Mouse (Mus musculus): ENCODE results near the gene Pcdh15. TPM values are rescaled to one million over a fixed set of nuclear protein-coding genes. Genes with fewer than 3 reads are reported as not detected.

The Pcdh15 gene
- polyA plus RNA-seq, 1 experiment from 2014 or later, result 14.9 TPM

- 75% methylated on average over 5 of the region's 5 CpGs for WGBS
- no peak overlapping the region for H3K27ac ChIP-seq
- no peak overlapping the region for H3K4me2 ChIP-seq (replicated peaks)
- no peak for DNase-seq (ENCODE audit: low spot score)
- H3K4me3 ChIP-seq (replicated peaks; ENCODE audit: low read length), result no peak overlapping the region
- H3K9me3 ChIP-seq (ENCODE audit: control insufficient read depth, low read length), result no peaks in the 10 kb centered on the region
- no peak for ATAC-seq (ENCODE audit: low FRiP score)
- H3K4me1 ChIP-seq (replicated peaks; ENCODE audit: control insufficient read depth, insufficient read depth, low read length), result no peaks in the 10 kb centered on the region
- no peaks in the 10 kb centered on the region for H3K36me3 ChIP-seq (replicated peaks; ENCODE audit: control insufficient read depth, insufficient read depth)
- H3K9ac ChIP-seq, result no peak overlapping the region
- no peaks in the 10 kb centered on the region for H3K27me3 ChIP-seq (ENCODE audit: control insufficient read depth, insufficient read depth, low read length)
Observed at GRCm38 (mm10) chr10:73700519-73701286, 601.6 kb downstream of the Pcdh15 start.

DNA sequence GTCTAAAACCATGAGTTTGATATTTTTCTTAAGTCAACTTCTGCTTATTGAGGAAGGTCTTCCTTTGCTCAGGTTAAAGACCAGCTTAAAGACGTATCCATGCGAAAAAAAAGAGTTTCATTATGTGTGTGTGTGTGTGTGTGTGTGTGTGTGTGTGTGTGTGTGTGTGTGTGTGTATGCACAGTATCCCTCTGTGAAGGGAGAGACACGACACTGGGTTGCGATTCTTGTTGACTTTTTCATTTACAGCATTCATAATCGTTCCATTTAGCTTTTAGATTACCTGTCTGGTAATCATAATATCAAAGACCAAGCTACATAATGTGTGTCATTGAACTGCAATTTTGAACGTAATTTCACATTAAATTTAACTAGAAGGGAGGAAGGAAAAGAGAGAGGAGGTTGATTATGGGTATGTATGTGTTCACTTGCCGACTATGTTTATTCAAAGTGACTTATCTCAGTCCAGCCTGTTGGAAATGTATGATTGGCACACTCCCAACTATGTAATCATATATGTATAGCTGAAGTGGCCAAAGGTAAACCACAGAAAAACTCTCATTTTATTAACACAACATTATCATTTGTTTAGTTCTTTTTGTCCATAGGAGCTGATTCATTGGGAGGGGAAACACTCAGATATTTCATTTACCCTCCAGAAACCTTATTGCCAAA, 626.6 kb downstream of the Pcdh15 start:
- Histone ChIP-seq H3K4me2 (replicated peaks) (no peak overlapping the region), H3K4me1 (replicated peaks; ENCODE audit: control insufficient read depth, insufficient read depth, low read length) (no peaks in the 10 kb centered on the region), H3K4me3 (replicated peaks; ENCODE audit: low read length) (no peak overlapping the region), H3K27ac (no peak overlapping the region), H3K36me3 (replicated peaks; ENCODE audit: control insufficient read depth, insufficient read depth) (no peaks in the 10 kb centered on the region), H3K27me3 (ENCODE audit: control insufficient read depth, insufficient read depth, low read length) (no peaks in the 10 kb centered on the region), H3K9me3 (ENCODE audit: control insufficient read depth, low read length) (no peaks in the 10 kb centered on the region), H3K9ac (no peak overlapping the region)
- 86% methylated on average over 7 of the region's 7 CpGs for WGBS
- no peak for ATAC-seq (ENCODE audit: low FRiP score)
- no peak for DNase-seq (ENCODE audit: low spot score)

DNA sequence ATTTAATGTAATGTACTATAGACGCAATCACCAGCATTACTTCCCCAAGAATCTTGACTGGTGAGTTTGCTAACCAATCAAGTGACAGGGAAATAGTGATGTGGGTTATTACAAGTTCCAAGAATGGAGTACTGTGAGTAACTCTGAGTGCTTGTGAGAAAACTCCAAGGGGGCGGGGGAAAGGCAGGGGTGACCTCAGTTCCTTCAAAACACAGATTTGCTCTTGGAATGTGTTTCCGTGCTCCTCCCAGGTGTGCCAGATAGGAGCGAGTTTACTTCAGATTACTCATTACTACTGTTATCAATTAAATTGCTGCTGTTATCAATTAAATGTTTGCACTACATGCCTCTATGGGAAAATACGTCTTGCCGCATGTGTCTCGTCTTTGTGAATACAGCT, 634.1 kb downstream of the Pcdh15 start:
- DNase-seq (ENCODE audit: low spot score), result no peak
- Histone ChIP-seq H3K9me3 (ENCODE audit: control insufficient read depth, low read length) (no peaks in the 10 kb centered on the region), H3K36me3 (replicated peaks; ENCODE audit: control insufficient read depth, insufficient read depth) (no peaks in the 10 kb centered on the region), H3K4me1 (replicated peaks; ENCODE audit: control insufficient read depth, insufficient read depth, low read length) (no peaks in the 10 kb centered on the region), H3K27me3 (ENCODE audit: control insufficient read depth, insufficient read depth, low read length) (no peaks in the 10 kb centered on the region), H3K4me3 (replicated peaks; ENCODE audit: low read length) (no peak overlapping the region), H3K9ac (no peak overlapping the region), H3K4me2 (replicated peaks) (no peak overlapping the region), H3K27ac (no peak overlapping the region)
- no peak for ATAC-seq (ENCODE audit: low FRiP score)
- WGBS, result 92% methylated on average over 7 of the region's 7 CpGs

DNA sequence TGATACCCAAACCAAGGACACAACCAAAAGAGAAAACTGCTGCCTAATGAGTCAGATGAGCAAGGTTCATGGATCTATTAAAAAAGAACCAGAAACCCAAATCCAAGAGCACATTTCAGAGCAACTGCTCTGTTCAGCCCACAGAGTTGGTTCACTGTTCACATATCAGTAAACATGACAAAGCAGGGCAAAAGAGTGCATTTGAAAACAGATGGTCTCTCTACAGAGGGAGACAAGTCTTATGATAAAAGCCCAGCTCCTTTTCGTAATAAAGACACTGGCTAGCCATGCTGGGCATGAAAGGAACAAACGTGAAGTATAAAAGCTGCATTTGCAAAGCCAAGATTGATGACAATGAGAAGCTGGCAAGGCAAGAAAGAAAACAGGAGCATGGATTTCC, 649.9 kb downstream of the Pcdh15 start:
- H3K9ac ChIP-seq, result no peak overlapping the region
- H3K27ac ChIP-seq, result no peak overlapping the region
- ATAC-seq (ENCODE audit: low FRiP score) (no peak), DNase-seq (ENCODE audit: low spot score) (no peak)
- WGBS, result 14% methylated on average over 2 of the region's 2 CpGs
- H3K4me3 ChIP-seq (replicated peaks; ENCODE audit: low read length), result no peak overlapping the region
- no peaks in the 10 kb centered on the region for H3K36me3 ChIP-seq (replicated peaks; ENCODE audit: control insufficient read depth, insufficient read depth)
- no peaks in the 10 kb centered on the region for H3K27me3 ChIP-seq (ENCODE audit: control insufficient read depth, insufficient read depth, low read length)
- H3K4me2 ChIP-seq (replicated peaks), result no peak overlapping the region
- H3K4me1 ChIP-seq (replicated peaks; ENCODE audit: control insufficient read depth, insufficient read depth, low read length), result no peaks in the 10 kb centered on the region
- no peaks in the 10 kb centered on the region for H3K9me3 ChIP-seq (ENCODE audit: control insufficient read depth, low read length)

DNA sequence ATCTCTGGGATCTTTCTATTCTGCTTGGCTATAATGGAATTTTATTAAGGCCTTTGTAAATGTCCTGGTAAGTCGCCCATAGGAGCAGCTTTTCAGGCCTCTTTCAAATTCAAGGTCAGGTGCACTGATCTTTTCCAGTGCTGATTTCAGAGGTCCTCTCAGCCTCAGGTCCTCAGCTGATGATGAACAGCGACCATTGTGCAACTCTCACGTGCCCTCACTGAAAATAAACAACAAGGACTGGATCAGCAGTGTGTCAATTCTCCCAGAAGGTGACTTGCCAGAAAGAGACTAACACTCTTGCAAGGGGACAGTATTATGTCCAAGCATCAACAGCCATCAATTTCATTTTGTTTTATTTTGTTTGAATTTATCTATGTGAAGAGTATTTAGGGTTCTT, 654.7 kb downstream of the Pcdh15 start:
- H3K9me3 ChIP-seq (ENCODE audit: control insufficient read depth, low read length), result no peaks in the 10 kb centered on the region
- no peaks in the 10 kb centered on the region for H3K4me1 ChIP-seq (replicated peaks; ENCODE audit: control insufficient read depth, insufficient read depth, low read length)
- no peak overlapping the region for H3K4me3 ChIP-seq (replicated peaks; ENCODE audit: low read length)
- WGBS, result 54% methylated on average over 3 of the region's 3 CpGs
- no peaks in the 10 kb centered on the region for H3K36me3 ChIP-seq (replicated peaks; ENCODE audit: control insufficient read depth, insufficient read depth)
- H3K4me2 ChIP-seq (replicated peaks), result no peak overlapping the region
- no peak for DNase-seq (ENCODE audit: low spot score)
- no peak overlapping the region for H3K9ac ChIP-seq
- H3K27me3 ChIP-seq (ENCODE audit: control insufficient read depth, insufficient read depth, low read length), result no peaks in the 10 kb centered on the region
- ATAC-seq (ENCODE audit: low FRiP score), result no peak
- H3K27ac ChIP-seq, result no peak overlapping the region

DNA sequence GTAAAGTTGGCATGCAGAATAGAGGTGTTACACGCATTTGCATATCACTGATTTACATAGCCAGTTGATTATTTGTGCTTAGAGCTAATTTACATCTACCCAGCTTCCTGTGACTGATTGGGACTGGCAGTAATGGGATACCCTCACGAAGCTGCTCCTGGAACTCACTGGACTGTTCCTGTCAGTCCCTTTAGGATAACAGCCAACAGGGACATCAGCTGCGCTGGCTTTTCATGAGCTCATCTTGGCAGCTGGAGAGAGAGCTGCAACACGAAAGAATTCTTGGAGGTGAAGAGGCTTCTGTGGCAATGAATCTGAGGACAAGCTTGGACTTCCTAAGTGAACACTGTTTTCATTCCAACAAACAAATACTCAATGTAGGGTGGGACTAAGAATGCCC, 683.8 kb downstream of the Pcdh15 start:
- H3K36me3 ChIP-seq (replicated peaks; ENCODE audit: control insufficient read depth, insufficient read depth), result no peaks in the 10 kb centered on the region
- no peak overlapping the region for H3K4me2 ChIP-seq (replicated peaks)
- ATAC-seq (ENCODE audit: low FRiP score) (no peak), DNase-seq (ENCODE audit: low spot score) (no peak)
- H3K9ac ChIP-seq, result no peak overlapping the region
- H3K27ac ChIP-seq, result no peak overlapping the region
- H3K27me3 ChIP-seq (ENCODE audit: control insufficient read depth, insufficient read depth, low read length), result no peaks in the 10 kb centered on the region
- H3K4me1 ChIP-seq (replicated peaks; ENCODE audit: control insufficient read depth, insufficient read depth, low read length), result no peaks in the 10 kb centered on the region
- H3K4me3 ChIP-seq (replicated peaks; ENCODE audit: low read length), result no peak overlapping the region
- no peaks in the 10 kb centered on the region for H3K9me3 ChIP-seq (ENCODE audit: control insufficient read depth, low read length)
- WGBS, result 41% methylated on average over 4 of the region's 4 CpGs

GRCm38 (mm10) chr10:73788163-73788562, 689.0 kb downstream of the Pcdh15 start:
- 54% methylated on average over 3 of the region's 3 CpGs for WGBS
- H3K27ac ChIP-seq, result no peak overlapping the region
- ATAC-seq (ENCODE audit: low FRiP score), result no peak

GRCm38 (mm10) chr10:73805069-73805468, 705.9 kb downstream of the Pcdh15 start:
- Histone ChIP-seq H3K9ac (no peak overlapping the region), H3K27ac (no peak overlapping the region), H3K36me3 (replicated peaks; ENCODE audit: control insufficient read depth, insufficient read depth) (no peaks in the 10 kb centered on the region), H3K4me3 (replicated peaks; ENCODE audit: low read length) (no peak overlapping the region), H3K4me1 (replicated peaks; ENCODE audit: control insufficient read depth, insufficient read depth, low read length) (no peaks in the 10 kb centered on the region), H3K9me3 (ENCODE audit: control insufficient read depth, low read length) (no peaks in the 10 kb centered on the region), H3K27me3 (ENCODE audit: control insufficient read depth, insufficient read depth, low read length) (no peaks in the 10 kb centered on the region), H3K4me2 (replicated peaks) (no peak overlapping the region)
- DNase-seq (ENCODE audit: low spot score), result no peak
- WGBS, result 87% methylated on average over 4 of the region's 4 CpGs
- no peak for ATAC-seq (ENCODE audit: low FRiP score)

More at GRCm38 (mm10) chr10:73788163-73788562, 689.0 kb downstream of the Pcdh15 start:
- no peak overlapping the region for H3K9ac ChIP-seq
- no peaks in the 10 kb centered on the region for H3K9me3 ChIP-seq (ENCODE audit: control insufficient read depth, low read length)
- no peak for DNase-seq (ENCODE audit: low spot score)
- H3K36me3 ChIP-seq (replicated peaks; ENCODE audit: control insufficient read depth, insufficient read depth), result no peaks in the 10 kb centered on the region
- H3K27me3 ChIP-seq (ENCODE audit: control insufficient read depth, insufficient read depth, low read length), result no peaks in the 10 kb centered on the region
- no peaks in the 10 kb centered on the region for H3K4me1 ChIP-seq (replicated peaks; ENCODE audit: control insufficient read depth, insufficient read depth, low read length)
- H3K4me3 ChIP-seq (replicated peaks; ENCODE audit: low read length), result no peak overlapping the region
- no peak overlapping the region for H3K4me2 ChIP-seq (replicated peaks)

GRCm38 (mm10) chr10:73812311-73812710, 713.2 kb downstream of the Pcdh15 start:
- Histone ChIP-seq H3K27ac (no peak overlapping the region), H3K9me3 (ENCODE audit: control insufficient read depth, low read length) (no peaks in the 10 kb centered on the region), H3K27me3 (ENCODE audit: control insufficient read depth, insufficient read depth, low read length) (no peaks in the 10 kb centered on the region), H3K4me2 (replicated peaks) (no peak overlapping the region), H3K4me3 (replicated peaks; ENCODE audit: low read length) (no peak overlapping the region), H3K9ac (no peak overlapping the region), H3K36me3 (replicated peaks; ENCODE audit: control insufficient read depth, insufficient read depth) (no peaks in the 10 kb centered on the region), H3K4me1 (replicated peaks; ENCODE audit: control insufficient read depth, insufficient read depth, low read length) (no peaks in the 10 kb centered on the region)
- ATAC-seq (ENCODE audit: low FRiP score) (no peak), DNase-seq (ENCODE audit: low spot score) (no peak)
- WGBS, result 72% methylated on average over 8 of the region's 8 CpGs

Data from hindbrain, embryonic 14.5 days (tissue).